Mouse (Mus musculus) thymus, adult 2 months (tissue): Measurements from ENCODE around the gene Ppia.

Source experiments
- CTCF ChIP-seq: fragments of 200-500 bp; IDR thresholded peaks from 2 replicates; pipeline ENCODE4 v1.5.1; 2012; ENCODE audit warnings: mild to moderate bottlenecking, control low read depth, low read length, moderate library complexity, borderline replicate concordance; ENCODE audit not compliant: control insufficient read depth, poor library complexity, insufficient read depth; ENCODE audit errors: extremely low read depth
- POLR2A ChIP-seq: fragments of 200-500 bp; IDR thresholded peaks from 2 replicates; pipeline ENCODE4 v1.6.1; 2012; ENCODE audit warnings: mild to moderate bottlenecking, low read length, control low read depth, moderate library complexity; ENCODE audit not compliant: control insufficient read depth, poor library complexity, insufficient read depth; ENCODE audit errors: extremely low read depth

- TF ChIP-seq POLR2A (no peak), CTCF (no peak)
Measured at GRCm38 (mm10) chr11:6437667-6438066, 22.4 kb downstream of the Ppia start.
